Mouse (Mus musculus): ENCODE data around the gene Fam228b.

- TF ChIP-seq GATA1 (IDR thresholded peaks at IDR 0.05; ENCODE audit: borderline replicate concordance, low read length) (no peak), CTCF (IDR thresholded peaks at IDR 0.05; ENCODE audit: low read depth, low read length) (no peak), POLR2AphosphoS5 (IDR thresholded peaks at IDR 0.05; ENCODE audit: insufficient replicate concordance, low read depth, low read length) (no peak)
These were observed 55.7 kb downstream of the Fam228b start for GRCm38 (mm10) chr12:4713361-4713760.
